8 mouse cellular contexts compared by ENCODE assay signal in the genomic region with DNA sequence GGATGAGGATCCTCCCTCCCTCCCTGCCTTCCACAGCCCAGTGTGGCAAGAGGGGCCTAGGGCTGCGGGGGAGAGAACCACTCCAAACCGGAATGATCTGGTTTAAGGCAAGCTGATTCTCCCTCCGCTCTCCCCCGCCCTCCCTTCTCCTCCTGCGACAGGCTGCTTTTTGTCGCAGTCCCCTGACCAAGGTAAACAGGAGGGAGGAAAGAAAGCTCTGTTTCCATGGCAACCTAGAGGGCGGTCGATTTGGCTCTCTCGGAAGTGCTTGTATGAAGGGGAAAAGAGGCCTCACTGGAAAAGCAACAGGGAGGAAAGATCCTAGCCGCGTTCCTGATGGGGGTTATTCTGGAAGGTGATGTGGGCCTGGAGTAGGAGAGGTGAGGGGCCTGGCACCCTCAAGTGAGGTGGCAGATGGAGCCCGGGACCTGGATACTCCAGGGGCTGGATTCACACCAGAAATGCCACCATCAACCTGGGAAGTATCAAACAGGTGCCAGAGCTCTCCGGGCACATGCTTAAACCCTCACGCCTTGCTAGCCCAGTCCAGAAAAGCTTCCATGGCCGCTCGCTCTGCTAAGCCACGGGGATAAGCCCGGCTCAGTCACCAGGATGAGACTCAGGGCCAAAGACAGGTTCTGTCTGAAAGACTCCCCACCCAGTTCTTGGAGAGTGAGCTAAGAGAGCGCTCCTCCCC. TPM values are rescaled to one million over a fixed set of nuclear protein-coding genes. Genes with fewer than 3 reads are reported as not detected.
A peak's percentile ranks its signal among the peaks of the same experiment; 100 is the strongest.
DNase-seq lines count a peak whose midpoint lies in the region.

No protein-coding gene starts in this region.

- DNase-seq in MN1 (ENCODE audit: low spot score) = peak; percentile 45
- DNase-seq in cerebellum, adult 9-10 months = peak; percentile 97
- DNase-seq in frontal cortex, adult 2 months (ENCODE audit: extremely low spot score in 1 of 2, low spot score in 1 of 2) = peak; percentile 89 to 90
- DNase-seq in induced T-regulatory cell, adult 2 months (ENCODE audit: low read depth) = peak; percentile 34
- peak; percentile 82 to 90 for DNase-seq in left cerebral cortex, adult 18-20 months (ENCODE audit: low spot score in 2 of 2)
- peak; percentile 21 for DNase-seq in lung, postnatal 36 days
- peak; percentile 84 to 88 for DNase-seq in right cerebral cortex, postnatal 36 days (ENCODE audit: low spot score in 2 of 2)
- DNase-seq in gastrocnemius, adult 8-10 months (ENCODE audit: low spot score in 2 of 2) = no peak

RNA-seq across cellular contexts. Expression of gene Tmem209, which starts 48.7 kb away (rescaled TPM):
- 25.1 and 28.2 TPM in 2 replicates for polyA plus RNA-seq in frontal cortex, adult 2 months (2012; rRNA removed)
- 10 to 100 TPM; 21.7 to 24.8 TPM for total RNA-seq in left cerebral cortex, adult 18-20 months (2021)
- 10 to 100 TPM in 3 of 4 experiments, 1 to 10 TPM in 1; 9.2 to 12.5 (median 10.6) TPM for total RNA-seq in gastrocnemius, adult 8-10 months (2022)

RNA-seq across cellular contexts. Expression of gene Ssmem1, which starts 48.8 kb away (rescaled TPM):
- polyA plus RNA-seq in frontal cortex, adult 2 months (2012; rRNA removed) = 0.08 TPM in 1 of 2 replicates, not detected in the other
- under 1 TPM; 0.52 to 0.74 TPM for total RNA-seq in left cerebral cortex, adult 18-20 months (2021)
- under 1 TPM in 1 of 4 experiments, not detected in 3; 0.36 TPM for total RNA-seq in gastrocnemius, adult 8-10 months (2022)

RNA-seq across cellular contexts. Expression of gene Klhdc10, which starts 59.2 kb away (rescaled TPM):
- 55.5 and 62.7 TPM in 2 replicates for polyA plus RNA-seq in frontal cortex, adult 2 months (2012; rRNA removed)
- 100 to 1,000 TPM in 1 of 2 experiments, 10 to 100 TPM in 1; 89.0 to 104 TPM for total RNA-seq in left cerebral cortex, adult 18-20 months (2021)
- total RNA-seq in gastrocnemius, adult 8-10 months (2022) = 10 to 100 TPM; 35.6 to 46.1 (median 40.0) TPM

Comparison
In these comparisons a context has a peak if more than half of its experiments do, and no peak if none do; other contexts are left out.
1. DNase-seq: peak in MN1 (single experiment), cerebellum, adult 9-10 months (single experiment), frontal cortex, adult 2 months (2 of 2), induced T-regulatory cell, adult 2 months (single experiment), left cerebral cortex, adult 18-20 months (2 of 2), lung, postnatal 36 days (single experiment) and right cerebral cortex, postnatal 36 days (2 of 2); none in gastrocnemius, adult 8-10 months (0 of 2).